Mouse (Mus musculus) T-helper 17 cell (primary cell): ENCODE measurements around the gene Pcolce2.

ENCODE experiments used
- in situ Hi-C, 2 experiments: fragments of 300-600 bp; cut with MboI, MseI; formaldehyde crosslinking; loops; 1 replicate in 1 of 2; 2 replicates in 1 of 2; pipeline ENCODE4 v1.15.1; 2025; ENCODE audit warnings: high pct_unique_total_duplicates in 2 of 2

Pcolce2 gene

GRCm38 (mm10) chr9:95704078-95704477, 66.7 kb downstream of the Pcolce2 start:
- in situ Hi-C loops = no loop called here

DNA sequence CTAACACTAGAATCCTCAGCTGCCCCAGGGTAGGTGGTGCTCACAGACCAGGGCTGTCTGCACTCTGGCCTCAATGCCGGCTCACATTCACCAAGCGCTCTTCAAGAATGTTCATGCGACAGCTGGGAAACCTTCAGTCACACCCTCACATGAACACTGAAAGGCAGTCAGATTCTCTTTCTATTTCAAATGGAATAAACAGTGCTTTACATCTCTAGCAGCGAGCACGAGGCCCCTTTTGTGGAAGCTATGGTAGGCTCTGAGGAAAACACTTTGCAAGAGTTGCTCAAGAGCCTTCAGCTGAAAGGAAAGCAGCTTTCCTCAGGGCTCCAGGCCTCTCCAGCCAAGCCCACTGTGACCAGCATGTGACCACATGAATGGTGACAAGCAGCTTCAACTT, 68.0 kb downstream of the Pcolce2 start:
- in situ Hi-C loops = no loop called here

GRCm38 (mm10) chr9:95708943-95709342, 71.5 kb downstream of the Pcolce2 start:
- in situ Hi-C loops = no loop called here

GRCm38 (mm10) chr9:95712574-95712973, 75.2 kb downstream of the Pcolce2 start:
- in situ Hi-C loops = no loop called here

DNA sequence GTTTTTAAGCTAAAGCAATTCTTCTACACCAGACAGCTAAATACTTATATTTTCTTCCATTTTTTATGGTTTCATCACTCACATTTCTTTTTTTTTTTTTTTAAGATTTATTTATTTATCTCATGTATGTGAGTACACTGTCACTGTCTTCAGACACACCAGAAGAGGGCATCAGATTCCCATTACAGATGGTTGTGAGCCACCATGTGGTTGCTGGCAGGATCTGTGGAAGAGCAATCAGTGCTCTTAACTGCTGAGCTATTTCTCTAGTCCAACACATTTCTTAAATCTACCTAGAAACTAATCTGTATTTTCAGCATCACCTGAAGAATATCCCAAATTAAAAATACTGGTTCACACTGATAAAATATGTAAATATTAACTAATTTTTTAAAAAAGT, 98.8 kb downstream of the Pcolce2 start:
- in situ Hi-C loops = no loop called here

GRCm38 (mm10) chr9:95744845-95745613, 107.6 kb downstream of the Pcolce2 start:
- in situ Hi-C loops = loop anchor here in 1 of 2 experiments (5.0 kb wide), 1 partner anchor 97 kb away; no protein-coding TSS in a partner anchor

DNA sequence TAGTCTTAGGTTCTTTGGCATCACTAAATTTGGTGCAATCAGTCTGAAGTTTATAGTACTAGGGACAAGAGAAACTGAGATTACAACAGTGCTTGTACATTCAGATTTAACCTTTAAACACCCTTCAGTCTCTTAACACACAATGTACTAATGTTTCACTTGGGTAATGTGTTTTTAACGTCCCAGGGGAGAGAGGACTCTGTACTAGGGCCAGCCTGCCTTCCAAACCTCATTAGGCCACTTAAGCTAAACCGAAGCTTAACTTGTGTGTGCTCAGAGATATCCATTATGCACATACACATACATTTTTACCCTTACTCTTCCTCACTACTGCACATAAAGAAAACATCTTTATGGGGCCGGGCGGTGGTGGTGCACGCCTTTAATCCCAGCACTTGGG, 109.9 kb downstream of the Pcolce2 start:
- in situ Hi-C loops = loop anchor here in 1 of 2 experiments (5.0 kb wide), 1 partner anchor 95 kb away; no protein-coding TSS in a partner anchor
